In the genomic region with DNA sequence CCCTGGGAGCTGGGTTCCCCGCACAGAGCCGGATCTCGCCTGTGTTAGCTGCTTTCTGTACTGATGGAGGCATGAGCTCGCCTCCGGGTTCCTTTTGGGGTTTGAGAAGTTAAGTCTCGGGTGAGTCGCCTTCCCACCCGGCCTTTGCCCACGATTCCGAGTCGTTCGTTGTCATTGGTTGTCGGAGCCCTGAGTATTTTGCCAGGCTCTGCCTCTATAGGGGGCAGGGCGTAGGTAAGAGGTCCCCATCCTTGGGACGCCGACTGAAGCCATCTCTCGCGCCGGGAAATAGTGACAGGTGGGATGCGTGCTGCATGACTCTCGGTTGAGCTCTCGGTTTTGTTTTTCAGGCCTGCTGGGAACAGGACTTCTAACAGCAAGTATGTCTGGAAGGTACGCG, we compare ENCODE assay signal across 8 mouse cellular contexts. TPM values are rescaled to one million over a fixed set of nuclear protein-coding genes. Genes with fewer than 3 reads are reported as not detected.
DNase-seq lines count a peak whose midpoint lies in the region; ATAC-seq lines count a peak whose summit lies in the region.

No protein-coding gene starts in this region.

- under 1% methylated on average over 24 of the region's 24 CpGs for WGBS in heart, embryonic 11.5 days (ENCODE audit: insufficient replicate concordance)
- WGBS in hindbrain, embryonic 15.5 days = under 1% methylated on average over 24 of the region's 24 CpGs
- WGBS in midbrain, embryonic 11.5 days = 1% methylated on average over 24 of the region's 24 CpGs

- H3K27me3 ChIP-seq in heart, embryonic 11.5 days (ENCODE audit: control insufficient read depth, insufficient read depth, low read length) = no peaks in the 10 kb centered on the region
- no peaks in the 10 kb centered on the region for H3K27me3 ChIP-seq in hindbrain, embryonic 15.5 days
- H3K27me3 ChIP-seq in midbrain, embryonic 11.5 days (ENCODE audit: control insufficient read depth, insufficient read depth, low read length) = no peaks in the 10 kb centered on the region

- H3K36me3 ChIP-seq in heart, embryonic 11.5 days (ENCODE audit: control insufficient read depth, insufficient read depth, low read length) = peaks cover 21% of the 10 kb centered on the region
- H3K36me3 ChIP-seq in hindbrain, embryonic 15.5 days = peaks cover 30% of the 10 kb centered on the region
- H3K36me3 ChIP-seq in midbrain, embryonic 11.5 days (ENCODE audit: control insufficient read depth, insufficient read depth, low read length) = peaks cover 12% of the 10 kb centered on the region; the same call in 1 of the 2 replicates

- peak overlapping the region; percentile 67 for H3K4me2 ChIP-seq in heart, embryonic 11.5 days
- peak overlapping the region; percentile 79 for H3K4me2 ChIP-seq in hindbrain, embryonic 15.5 days
- H3K4me2 ChIP-seq in midbrain, embryonic 11.5 days = peak overlapping the region; percentile 65

- no peak for ATAC-seq in heart, embryonic 11.5 days (replicated peaks; ENCODE audit: insufficient number of reproducible peaks, low FRiP score, low TSS enrichment)
- ATAC-seq in hindbrain, embryonic 15.5 days (ENCODE audit: low FRiP score, low read depth) = peak; percentile 3; the same call in 1 of the 2 replicates
- ATAC-seq in midbrain, embryonic 11.5 days (ENCODE audit: low FRiP score) = peak; percentile 31

- H3K4me3 ChIP-seq in heart, embryonic 11.5 days (ENCODE audit: low read depth, low read length) = peak overlapping the region; percentile 94
- peak overlapping the region; percentile 82 for H3K4me3 ChIP-seq in hindbrain, embryonic 15.5 days
- peak overlapping the region; percentile 62 for H3K4me3 ChIP-seq in midbrain, embryonic 11.5 days (ENCODE audit: low read depth, low read length)

- H3K9ac ChIP-seq in heart, embryonic 11.5 days (ENCODE audit: low read depth, low read length) = peak overlapping the region; percentile 96
- peak overlapping the region; percentile 90 for H3K9ac ChIP-seq in hindbrain, embryonic 15.5 days
- H3K9ac ChIP-seq in midbrain, embryonic 11.5 days (ENCODE audit: low read length) = peak overlapping the region; percentile 89

- DNase-seq in heart, adult 9 months (ENCODE audit: low spot score in 2 of 2) = no peak
- DNase-seq in urinary bladder, postnatal 25 days (ENCODE audit: low spot score) = peak; percentile 15
- DNase-seq in urinary bladder, postnatal 4 days (ENCODE audit: low spot score in 2 of 2) = no peak
- no peak for DNase-seq in midbrain, embryonic 11.5 days (ENCODE audit: low spot score, missing footprints)
- DNase-seq in cerebellum, adult 9-11 months = no peak
- DNase-seq in ovary, postnatal 10 days (ENCODE audit: low spot score) = no peak

- H3K9me3 ChIP-seq in heart, embryonic 11.5 days (replicated peaks; ENCODE audit: control insufficient read depth, low read length) = no peaks in the 10 kb centered on the region
- H3K9me3 ChIP-seq in hindbrain, embryonic 15.5 days = no peaks in the 10 kb centered on the region
- H3K9me3 ChIP-seq in midbrain, embryonic 11.5 days (ENCODE audit: control insufficient read depth, low read length) = no peaks in the 10 kb centered on the region

- peak overlapping the region; percentile 79 for H3K27ac ChIP-seq in heart, embryonic 11.5 days (ENCODE audit: low read depth, low read length)
- H3K27ac ChIP-seq in hindbrain, embryonic 15.5 days (replicated peaks) = peak overlapping the region; percentile 88
- H3K27ac ChIP-seq in midbrain, embryonic 11.5 days (ENCODE audit: low read depth, low read length) = peak overlapping the region; percentile 87

- H3K4me1 ChIP-seq in heart, embryonic 11.5 days (ENCODE audit: control insufficient read depth, insufficient read depth, low read length) = peaks cover 11% of the 10 kb centered on the region
- H3K4me1 ChIP-seq in hindbrain, embryonic 15.5 days (replicated peaks) = peaks cover 27% of the 10 kb centered on the region
- H3K4me1 ChIP-seq in midbrain, embryonic 11.5 days (ENCODE audit: control insufficient read depth, insufficient read depth, low read length) = peaks cover 11% of the 10 kb centered on the region

RNA-seq across cellular contexts. Expression of a gene that starts 0.5 kb away (rescaled TPM):
- polyA plus RNA-seq in heart, embryonic 11.5 days (2014; fragmentation: Nextera tagmentation; extraction: Ambion mirVana) = 744 and 805 TPM in 2 replicates
- 425 and 508 TPM in 2 replicates for polyA plus RNA-seq in hindbrain, embryonic 15.5 days (2015; fragmentation: Nextera tagmentation; extraction: Ambion mirVana)
- 809 and 861 TPM in 2 replicates for polyA plus RNA-seq in midbrain, embryonic 11.5 days (2014; fragmentation: Nextera tagmentation; extraction: Ambion mirVana)

RNA-seq across cellular contexts. Expression of a gene that starts 0.8 kb away (rescaled TPM):
- polyA plus RNA-seq in heart, embryonic 11.5 days (2014; fragmentation: Nextera tagmentation; extraction: Ambion mirVana) = 1.7 and 1.9 TPM in 2 replicates
- polyA plus RNA-seq in hindbrain, embryonic 15.5 days (2015; fragmentation: Nextera tagmentation; extraction: Ambion mirVana) = 6.0 and 6.5 TPM in 2 replicates
- polyA plus RNA-seq in midbrain, embryonic 11.5 days (2014; fragmentation: Nextera tagmentation; extraction: Ambion mirVana) = 5.7 and 6.5 TPM in 2 replicates

RNA-seq across cellular contexts. Expression of a gene that starts 5.5 kb away (rescaled TPM):
- polyA plus RNA-seq in heart, embryonic 11.5 days (2014; fragmentation: Nextera tagmentation; extraction: Ambion mirVana) = 3.3 and 3.6 TPM in 2 replicates
- polyA plus RNA-seq in hindbrain, embryonic 15.5 days (2015; fragmentation: Nextera tagmentation; extraction: Ambion mirVana) = 4.4 and 4.6 TPM in 2 replicates
- polyA plus RNA-seq in midbrain, embryonic 11.5 days (2014; fragmentation: Nextera tagmentation; extraction: Ambion mirVana) = 2.7 and 3.3 TPM in 2 replicates
